Mouse (Mus musculus) adrenal gland (tissue): ENCODE results near the gene Abhd14b.
"Not testable (repeated sequence)": the region's sequence is repeated elsewhere in the genome, so short reads cannot be mapped to it uniquely, and the experiment has no call there.

ENCODE experiments used
- intact Hi-C: fragments of 180-260 bp; cut with DNase I; formaldehyde crosslinking; loops from one replicate; pipeline ENCODE4 v1.15.1; 2025

Abhd14b gene

DNA sequence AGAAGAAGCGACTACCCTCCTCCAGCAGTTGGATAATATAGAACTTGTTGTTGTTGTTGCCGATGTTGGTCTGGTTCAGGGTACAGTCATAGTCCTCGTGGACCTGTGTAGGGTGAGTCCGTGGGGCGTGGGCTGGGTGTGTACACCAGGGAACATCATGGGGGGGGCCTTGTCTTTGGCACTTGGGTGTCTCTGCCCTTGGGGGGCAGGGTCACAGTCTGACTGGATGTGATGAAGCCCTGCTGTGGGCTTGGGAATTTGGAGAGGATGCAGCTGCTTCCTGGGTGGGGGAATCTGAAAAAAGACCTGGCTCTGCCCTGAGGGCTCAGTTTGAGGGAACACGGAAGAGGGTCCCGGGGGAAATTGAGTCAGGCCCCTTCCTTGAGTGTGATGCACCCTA is 27.8 kb downstream of the Abhd14b start:
- intact Hi-C loops, result loop anchor here (5.0 kb wide), 1 partner anchor 168 kb away; no protein-coding TSS in a partner anchor

DNA sequence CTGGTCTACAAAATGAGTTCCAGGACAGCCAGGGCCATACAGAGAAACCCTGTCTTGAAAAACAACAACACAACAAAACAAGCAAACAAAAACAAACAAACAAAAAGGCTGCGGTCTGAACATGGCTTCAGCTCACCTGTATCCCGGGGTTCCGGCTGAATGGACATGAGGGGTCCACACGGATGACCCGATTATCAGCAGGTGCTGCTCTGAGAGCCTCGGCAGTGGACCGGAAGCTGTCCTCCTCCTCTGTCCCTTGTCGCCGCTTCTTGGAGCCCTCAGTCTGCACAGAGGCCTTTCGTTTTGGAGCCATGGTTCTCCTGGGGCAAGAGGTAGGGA is 28.4 kb downstream of the Abhd14b start, which contains the start of gene Rrp9:
Gene Rrp9 (plus strand): TSS at position 301 of the 339 bp plus-strand sequence.
- intact Hi-C loops, result loop anchor here (5.0 kb wide), 1 partner anchor 168 kb away; no protein-coding TSS in a partner anchor

DNA sequence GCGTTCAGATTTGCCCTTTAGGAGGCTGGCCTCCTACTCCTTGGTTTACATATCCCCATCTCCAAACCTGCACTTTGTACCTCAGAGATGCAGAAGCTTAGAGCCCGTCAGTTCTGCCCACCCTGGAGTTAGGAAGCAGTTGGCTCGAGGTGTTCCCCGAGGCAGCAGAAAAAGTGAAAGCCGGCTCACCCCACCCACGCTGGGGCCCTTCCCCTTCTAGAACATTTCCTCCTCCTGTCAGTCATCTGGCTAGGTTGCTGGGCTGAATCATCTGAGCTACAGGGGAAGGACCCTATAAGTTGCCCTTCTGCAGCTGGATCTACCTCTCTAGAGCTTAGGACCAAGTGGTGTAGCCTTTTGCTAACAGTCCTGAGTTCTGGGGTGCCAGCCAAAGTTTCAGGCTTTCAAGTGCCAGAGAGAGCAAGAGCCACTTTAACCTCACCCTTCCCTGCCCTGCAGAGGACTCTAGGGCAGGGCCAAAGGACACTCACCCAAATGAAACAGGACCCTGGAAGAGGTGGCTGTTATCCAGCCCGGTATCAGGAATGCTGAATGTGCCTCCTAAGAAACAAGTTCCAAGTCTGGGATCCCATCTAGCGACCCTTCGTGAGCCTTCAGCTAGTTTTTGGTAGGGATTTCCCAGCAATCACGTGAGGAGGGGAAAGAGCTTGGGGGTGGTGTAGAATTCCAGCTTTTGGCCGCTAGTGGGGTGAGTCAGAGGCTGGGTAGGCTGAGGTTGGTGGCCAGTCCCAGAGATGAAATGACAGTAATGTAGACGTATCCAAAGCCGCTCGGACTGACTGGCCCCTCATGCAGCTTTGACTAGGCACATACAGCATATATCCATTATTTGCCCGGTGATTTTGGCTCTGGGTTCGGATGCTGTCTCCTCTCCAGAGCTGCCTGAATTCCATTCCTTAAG is 29.0 kb downstream of the Abhd14b start:
- intact Hi-C loops, result loop anchor here (5.0 kb wide), 1 partner anchor 169 kb away; no protein-coding TSS in a partner anchor

DNA sequence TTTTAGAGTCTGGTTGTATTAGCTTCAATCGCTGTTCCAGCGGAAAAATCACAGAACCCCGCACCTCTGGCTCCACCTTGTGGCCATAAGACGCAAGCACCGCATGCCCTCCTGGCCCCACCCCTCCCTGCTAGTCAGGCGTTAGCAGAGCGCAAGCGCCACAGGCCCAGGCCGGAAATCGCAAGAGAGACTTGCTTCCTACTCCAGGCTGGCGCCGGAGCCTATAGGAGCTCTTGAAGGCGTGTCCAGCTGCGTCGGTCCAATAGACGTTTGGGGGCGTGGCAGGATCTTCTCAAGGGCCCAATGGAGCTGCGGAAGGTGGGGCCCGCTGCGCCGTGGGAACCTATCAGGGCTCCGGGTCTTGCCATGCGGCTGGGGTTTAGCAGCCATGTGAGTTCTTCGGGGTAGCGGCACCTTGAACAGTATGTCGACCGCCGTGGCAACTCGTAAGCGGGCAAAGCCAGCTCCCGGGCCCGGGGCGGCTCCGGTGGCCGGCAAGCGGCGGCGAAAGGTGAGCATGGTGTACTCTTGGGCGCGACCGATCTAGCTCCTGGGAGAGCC is 29.7 kb downstream of the Abhd14b start, which contains the start of gene Parp3:
Gene Parp3 (minus strand): TSS at position 26 of the 561 bp plus-strand sequence.
- intact Hi-C loops, result loop anchor here (5.0 kb wide), 1 partner anchor 170 kb away; no protein-coding TSS in a partner anchor

DNA sequence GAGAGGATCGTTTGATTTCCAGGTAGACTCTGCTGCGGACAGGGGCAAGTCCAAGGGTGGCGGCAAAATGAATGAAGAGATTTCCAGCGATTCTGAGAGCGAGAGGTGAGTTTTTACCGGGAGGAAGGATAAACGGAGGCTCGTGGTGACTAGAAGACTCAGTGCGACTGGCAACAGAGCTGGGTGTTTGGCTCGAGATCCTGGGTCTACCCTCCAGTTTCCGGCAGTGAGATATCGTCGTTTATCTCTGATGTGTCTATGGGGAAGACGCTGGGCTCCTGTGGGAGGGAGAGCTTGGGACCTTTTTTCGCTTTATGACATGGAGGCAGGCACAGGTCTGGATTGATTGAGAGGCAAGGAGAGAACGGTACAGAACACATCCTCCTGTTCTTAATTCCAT is 30.4 kb downstream of the Abhd14b start:
- intact Hi-C loops, result loop anchor here (5.0 kb wide), 1 partner anchor 170 kb away; no protein-coding TSS in a partner anchor

DNA sequence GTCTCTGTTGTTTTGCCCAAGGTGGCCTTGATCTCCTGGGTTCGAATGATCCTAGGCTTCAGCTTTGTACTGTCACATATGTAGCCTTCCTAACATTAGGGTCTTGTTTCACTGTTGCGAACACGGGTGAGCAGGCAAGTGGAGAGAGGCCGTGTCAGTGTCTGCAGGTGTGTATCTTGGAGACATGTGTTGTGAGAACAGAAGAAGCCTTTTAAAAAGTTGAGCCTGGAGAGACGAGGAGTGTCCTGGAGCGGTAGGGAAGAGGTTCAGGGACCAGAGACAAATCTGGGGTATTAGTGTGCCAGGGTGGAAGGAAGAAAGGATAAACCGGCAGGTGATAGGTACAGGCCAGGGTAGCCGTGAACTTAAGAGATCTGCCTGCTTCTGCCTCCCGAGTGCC is 30.8 kb downstream of the Abhd14b start:
- intact Hi-C loops, result loop anchor here (5.0 kb wide), 1 partner anchor 171 kb away; no protein-coding TSS in a partner anchor

DNA sequence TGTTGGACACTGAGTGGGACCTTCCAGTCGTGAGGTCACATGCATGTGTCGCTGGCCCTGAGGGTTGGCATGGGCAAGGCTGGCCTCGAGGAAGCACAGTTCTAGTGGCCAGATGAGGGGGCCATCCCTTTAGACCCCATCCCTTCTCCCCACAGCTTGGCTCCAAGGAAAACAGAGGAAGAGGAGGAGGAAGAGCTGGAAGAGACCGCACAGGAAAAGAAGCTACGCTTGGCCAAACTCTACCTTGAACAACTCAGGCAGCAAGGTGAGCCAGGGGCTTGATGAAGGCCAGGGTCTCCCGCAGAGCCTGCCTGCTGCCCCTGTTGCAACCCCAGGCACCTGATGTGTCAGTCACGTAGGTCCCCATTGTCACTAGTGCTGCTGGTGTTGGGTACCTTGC is 33.3 kb downstream of the Abhd14b start:
- intact Hi-C loops, result no loop called here

DNA sequence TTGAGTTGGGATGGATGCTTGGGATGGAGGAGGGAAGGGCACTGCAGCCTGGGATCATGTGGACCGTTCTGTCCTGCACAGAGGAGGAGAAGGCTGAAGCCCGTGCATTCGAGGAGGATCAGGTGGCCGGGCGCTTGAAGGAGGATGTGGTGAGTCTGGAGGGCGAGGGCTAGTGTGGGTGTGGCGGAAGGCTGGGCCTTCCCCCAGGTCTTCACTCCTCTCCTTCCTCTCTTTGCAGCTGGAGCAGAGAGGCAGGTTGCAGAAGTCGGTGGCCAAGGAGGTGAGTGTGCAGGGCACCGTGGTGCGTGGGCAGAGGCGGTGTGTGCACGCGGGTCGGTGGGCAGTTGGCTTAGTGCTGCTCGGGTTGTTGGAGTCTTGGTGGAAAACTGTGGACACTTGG is 33.8 kb downstream of the Abhd14b start:
- intact Hi-C loops, result no loop called here

DNA sequence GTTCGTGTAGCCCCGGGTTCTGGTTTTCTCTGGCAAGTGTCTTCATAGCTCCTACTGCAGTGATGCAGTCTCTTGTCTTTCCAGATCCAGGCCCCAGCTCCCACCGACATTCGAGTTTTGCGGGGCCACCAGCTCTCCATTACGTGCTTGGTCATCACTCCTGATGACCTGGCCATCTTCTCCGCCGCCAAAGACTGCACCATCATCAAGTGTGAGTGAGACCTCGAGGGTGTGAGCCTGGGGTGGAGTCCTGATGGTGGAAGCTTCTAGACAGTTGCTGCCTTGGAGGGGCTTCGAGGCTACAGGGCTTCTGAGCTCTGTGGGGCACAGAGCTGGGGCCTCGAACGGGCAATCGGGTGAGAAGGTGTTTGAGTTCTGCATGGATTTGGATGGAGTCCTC is 34.4 kb downstream of the Abhd14b start:
- intact Hi-C loops, result no loop called here

DNA sequence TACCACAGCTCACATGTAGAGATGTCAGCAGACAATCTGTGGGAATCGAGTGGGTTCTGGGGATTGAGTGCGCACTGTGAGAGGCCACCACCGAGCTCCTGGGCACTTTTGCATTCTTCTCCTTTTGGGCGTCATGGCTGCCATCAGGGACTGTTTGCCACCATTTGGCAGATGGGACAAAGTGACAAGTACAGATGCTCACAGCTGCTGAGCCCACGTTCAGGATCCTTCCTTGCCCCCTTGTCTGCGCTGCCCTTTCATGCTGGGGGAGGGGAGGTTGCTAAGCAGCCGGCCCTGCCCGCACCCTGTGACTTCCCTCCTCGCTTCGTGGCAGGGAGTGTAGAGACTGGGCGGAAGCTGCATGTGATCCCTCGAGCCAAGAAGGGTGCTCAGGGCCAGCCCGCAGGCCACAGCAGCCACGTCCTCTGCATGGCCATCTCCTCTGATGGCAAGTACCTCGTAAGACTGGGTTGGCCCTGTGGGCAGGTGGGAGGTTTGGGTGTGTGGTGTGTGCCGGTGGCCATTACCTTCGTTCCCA is 35.4 kb downstream of the Abhd14b start:
- intact Hi-C loops, result no loop called here

DNA sequence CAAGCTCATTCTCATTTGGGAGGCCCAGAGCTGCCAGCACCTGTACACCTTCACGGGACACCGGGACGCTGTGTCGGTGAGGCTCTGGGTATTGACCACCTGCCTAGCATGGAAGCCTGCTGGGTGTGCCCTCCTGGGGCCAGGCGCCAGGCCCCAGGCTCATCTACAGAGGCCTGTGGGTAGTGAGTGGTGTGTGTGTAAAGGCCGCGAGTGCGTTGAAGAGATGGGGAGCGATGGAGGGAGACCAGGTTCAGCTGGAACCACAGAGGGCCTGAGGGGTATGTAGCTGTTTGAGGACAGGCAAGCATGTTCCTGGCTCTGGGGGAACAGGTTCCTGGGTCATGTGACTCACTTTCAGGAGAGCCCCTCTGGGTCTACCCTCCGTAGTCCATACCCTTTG is 35.9 kb downstream of the Abhd14b start:
- intact Hi-C loops, result no loop called here

DNA sequence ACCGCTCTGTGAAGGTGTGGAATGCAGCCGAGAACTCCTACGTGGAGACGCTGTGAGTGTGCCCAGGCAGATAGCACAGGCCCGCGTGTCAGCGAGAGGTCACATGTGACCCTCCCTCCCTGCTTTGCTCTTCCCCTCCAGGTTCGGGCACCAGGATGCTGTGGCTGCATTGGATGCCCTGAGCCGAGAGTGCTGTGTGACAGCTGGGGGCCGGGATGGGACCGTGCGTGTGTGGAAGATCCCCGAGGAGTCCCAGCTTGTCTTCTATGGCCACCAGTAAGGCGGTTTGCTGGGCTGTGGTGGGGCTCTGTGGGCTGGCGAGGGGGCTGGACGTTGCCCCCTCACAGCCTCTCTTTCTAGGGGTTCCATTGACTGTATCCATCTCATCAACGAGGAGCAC is 36.3 kb downstream of the Abhd14b start:
- intact Hi-C loops, result no loop called here

DNA sequence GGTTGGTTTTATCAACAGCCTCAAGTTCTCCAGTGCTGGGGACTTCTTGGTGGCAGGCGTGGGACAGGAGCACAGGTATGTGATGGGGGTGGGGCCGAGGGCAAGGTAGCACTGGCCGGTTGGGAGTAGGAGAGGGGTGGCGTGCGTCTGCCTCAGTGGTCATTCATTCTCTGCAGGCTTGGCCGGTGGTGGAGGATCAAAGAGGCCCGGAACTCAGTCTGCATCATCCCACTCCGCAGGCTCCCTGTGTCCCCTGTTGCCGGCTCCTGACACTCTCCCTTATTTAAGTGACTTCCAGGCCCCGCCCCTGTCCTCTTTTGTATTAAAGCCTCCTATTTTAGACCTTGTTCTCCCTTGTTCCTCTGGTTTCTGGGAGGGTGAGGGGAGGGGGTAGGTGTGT is 37.8 kb downstream of the Abhd14b start:
- intact Hi-C loops, result no loop called here

DNA sequence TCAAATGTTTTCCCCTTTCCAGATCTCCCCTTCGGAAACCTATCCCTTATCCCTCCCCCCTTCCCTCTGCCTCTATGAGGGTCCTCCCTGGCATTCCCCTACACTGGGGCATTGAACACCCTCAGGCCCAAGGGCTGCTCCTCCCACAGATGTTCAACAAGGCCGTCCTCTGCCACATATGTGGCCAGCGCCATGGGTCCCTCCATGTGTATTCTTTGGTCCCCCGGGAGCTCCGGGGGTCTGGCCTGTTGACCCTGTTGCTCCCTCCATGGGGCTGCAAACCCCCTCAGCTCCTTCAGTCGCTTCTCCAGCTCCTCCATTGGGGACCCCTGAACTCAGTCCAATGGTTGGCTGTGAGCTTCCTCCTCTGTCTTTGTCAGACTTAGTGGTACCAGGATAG is 40.3 kb downstream of the Abhd14b start:
- intact Hi-C loops, result not testable (repeated sequence)

DNA sequence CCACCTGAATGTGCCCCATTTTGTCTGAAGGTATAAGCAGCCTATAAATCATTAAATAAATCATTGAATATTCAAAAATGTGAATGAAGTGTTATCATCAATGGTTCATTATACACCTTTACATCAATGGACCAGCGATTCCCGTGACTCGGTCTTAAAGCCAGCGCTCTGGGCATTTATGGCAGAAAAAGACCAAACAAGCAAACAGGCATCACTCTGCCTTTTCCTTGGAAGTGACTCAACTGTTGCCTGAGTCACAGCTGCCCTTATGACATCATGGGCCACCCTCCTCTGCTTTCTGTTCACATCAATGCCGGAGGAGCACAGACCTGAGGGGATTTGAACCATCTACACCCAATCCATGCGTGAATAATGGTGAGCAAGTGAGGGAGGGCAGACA is 52.4 kb downstream of the Abhd14b start, which contains the start of gene Iqcf1:
Gene Iqcf1 (plus strand): TSS at position 301 of the 400 bp plus-strand sequence.
- intact Hi-C loops, result no loop called here

DNA sequence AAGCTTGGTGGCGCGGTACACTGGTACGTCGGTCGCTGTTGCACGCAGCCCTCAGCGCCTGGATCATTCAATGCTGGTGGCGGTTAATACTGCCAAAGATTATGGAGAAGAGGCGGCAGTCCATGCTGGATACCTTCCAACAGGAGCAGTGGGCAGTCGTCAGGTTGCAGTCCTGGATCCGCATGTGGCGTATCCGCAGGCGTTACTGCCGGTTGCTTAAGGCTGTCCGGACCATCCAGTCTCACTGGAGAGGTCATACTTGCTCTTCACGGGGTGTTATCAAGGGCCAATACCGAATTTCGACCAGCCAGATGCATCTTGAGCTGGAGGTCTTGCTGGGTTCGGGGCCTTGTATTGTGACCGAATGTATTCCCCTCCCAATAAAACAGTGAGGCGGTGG is 54.6 kb downstream of the Abhd14b start:
- intact Hi-C loops, result no loop called here
